Mouse (Mus musculus): ENCODE measurements around the gene Gadd45a.

Gadd45a gene

DNA sequence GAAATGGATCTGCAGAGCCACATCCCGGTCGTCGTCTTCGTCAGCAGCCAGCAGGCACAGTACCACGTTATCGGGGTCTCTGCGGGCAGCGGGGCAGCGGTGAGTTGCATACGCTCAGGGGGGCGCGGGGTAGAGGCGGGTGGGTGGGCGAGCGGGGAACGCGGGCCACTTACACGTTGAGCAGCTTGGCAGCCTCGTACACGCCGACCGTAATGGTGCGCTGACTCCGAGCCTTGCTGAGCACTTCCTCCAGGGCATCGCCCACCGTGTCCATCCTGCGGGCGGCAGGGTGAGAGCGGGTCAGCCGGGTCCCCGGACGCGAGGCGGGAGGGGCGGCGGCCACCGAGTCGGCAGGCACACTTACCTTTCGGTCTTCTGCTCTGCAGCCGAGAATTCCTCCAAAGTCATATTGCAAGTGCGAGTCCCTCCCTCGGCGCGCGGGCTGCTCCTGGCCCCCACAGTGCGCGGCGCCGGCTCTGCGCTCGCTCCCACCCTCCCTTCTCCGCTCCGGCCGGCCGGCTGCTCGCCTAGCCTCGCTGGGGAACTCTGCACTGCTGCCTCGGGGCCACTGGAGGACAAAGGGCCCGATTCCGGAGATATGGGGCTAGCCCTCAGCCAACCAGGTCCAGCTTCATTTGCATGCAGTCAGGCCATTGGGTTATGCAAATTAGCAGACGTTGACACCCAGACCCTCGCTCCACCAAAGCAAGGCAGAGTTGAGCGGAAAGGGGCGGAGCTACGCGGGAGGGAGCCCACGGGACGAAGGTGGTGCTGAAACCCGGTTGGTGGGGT is at the start of gene Gadd45a:
Gadd45a (minus strand) TSS at position 621 of the 792 bp plus-strand sequence.
- DNase-seq (ENCODE audit: low spot score): peak; percentile 94

DNA sequence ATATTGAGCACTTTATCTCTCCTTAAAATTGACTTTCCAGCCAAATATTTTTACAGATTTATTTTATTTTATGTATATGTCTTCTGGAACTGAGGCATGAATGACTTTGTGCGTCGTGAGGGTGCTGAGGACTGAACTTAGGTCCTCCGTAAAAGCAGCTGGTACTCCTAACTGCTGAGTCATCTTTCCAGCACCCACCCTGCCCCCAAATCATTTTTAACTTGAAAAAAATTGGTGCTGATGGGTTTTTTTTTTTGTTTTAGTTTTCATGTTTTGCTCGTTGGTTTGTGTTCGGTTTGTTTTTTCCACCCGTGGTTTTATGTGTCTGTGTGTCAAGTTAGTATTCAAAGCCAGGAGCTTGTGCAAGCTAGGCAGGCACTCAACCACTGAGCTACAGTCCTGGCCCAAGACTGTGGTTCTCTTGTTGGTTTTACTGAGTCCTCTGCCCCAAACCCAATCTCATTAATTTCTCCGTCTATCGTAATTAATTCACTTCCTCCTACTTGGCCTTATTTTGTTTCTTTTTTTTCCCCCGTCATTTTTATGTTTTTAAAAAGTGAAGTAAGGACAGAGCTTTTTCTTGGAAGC is 48.7 kb upstream of the Gadd45a start:
- no peak for DNase-seq (ENCODE audit: low spot score)

- no peak for DNase-seq (ENCODE audit: low spot score)
Observed at GRCm38 (mm10) chr6:67084465-67084864, 47.2 kb upstream of the Gadd45a start.

DNA sequence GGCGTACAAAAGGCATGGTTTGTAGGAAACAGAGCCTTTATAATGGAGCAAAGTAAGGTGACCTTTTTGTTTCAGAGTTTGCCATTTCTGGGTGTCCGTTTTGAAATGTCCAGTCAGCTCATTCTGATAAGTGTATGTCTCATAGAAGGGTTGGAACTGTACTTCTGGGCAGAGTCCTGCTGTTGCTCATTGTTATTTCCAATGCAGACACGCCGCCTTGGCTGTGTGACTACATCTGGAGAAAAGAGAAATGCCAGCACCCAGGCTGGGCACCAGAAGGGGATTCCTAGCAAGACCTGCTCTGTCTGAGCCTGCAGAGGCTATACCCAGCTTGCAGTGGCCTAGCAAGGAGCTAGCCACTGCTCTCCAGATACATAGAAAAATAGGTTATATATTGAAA is 43.9 kb upstream of the Gadd45a start:
- DNase-seq (ENCODE audit: low spot score): no peak

GRCm38 (mm10) chr6:67078076-67078475 is 40.8 kb upstream of the Gadd45a start:
- no peak for DNase-seq (ENCODE audit: low spot score)

- DNase-seq (ENCODE audit: low spot score): no peak
Observed at GRCm38 (mm10) chr6:67077477-67077876, 40.2 kb upstream of the Gadd45a start.

- DNase-seq (ENCODE audit: low spot score): no peak
Observed at GRCm38 (mm10) chr6:67076348-67076747, 39.1 kb upstream of the Gadd45a start.

- no peak for DNase-seq (ENCODE audit: low spot score)
Observed at GRCm38 (mm10) chr6:67074868-67075267, 37.6 kb upstream of the Gadd45a start.

DNA sequence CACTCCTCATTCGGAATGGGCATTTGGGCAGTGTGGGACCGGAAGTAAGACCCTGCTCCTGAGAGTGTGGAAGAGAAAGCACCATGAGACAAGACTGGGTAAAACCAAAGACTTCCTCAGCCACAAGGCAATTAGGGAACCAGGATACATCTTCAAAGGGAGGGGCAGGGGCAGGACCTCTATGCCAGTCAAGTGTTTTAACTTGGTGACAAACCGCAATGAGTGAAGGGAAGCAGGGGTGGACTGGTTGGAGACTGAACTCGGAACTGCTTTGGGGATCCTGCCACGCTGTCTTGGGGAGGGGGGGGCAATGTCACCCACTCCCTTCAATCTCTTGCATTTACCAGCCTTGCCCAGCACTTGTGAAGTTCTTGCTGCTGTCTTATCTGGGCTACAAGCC is 36.7 kb upstream of the Gadd45a start:
- no peak for DNase-seq (ENCODE audit: low spot score)

GRCm38 (mm10) chr6:67073446-67073845 is 36.2 kb upstream of the Gadd45a start:
- no peak for DNase-seq (ENCODE audit: low spot score)

DNA sequence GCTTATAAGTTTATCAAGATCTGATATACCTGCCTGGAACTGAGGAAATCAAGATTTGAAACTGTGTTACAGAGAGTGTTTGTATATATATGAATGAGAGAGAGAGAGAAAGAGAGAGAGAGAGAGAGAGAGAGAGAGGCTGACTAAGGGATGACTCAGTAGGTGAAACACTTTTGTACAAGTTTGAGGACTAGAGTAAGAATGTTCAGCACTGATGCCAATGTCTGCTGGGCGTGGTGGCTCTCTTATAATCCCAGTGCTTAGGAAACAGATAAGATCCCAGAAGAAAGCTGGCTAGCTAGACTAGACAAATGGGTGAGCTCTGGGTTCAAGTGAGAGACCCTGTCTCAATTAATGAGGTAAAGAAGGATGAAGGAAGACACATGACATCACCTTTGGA is 34.4 kb upstream of the Gadd45a start:
- DNase-seq (ENCODE audit: low spot score): no peak

DNA sequence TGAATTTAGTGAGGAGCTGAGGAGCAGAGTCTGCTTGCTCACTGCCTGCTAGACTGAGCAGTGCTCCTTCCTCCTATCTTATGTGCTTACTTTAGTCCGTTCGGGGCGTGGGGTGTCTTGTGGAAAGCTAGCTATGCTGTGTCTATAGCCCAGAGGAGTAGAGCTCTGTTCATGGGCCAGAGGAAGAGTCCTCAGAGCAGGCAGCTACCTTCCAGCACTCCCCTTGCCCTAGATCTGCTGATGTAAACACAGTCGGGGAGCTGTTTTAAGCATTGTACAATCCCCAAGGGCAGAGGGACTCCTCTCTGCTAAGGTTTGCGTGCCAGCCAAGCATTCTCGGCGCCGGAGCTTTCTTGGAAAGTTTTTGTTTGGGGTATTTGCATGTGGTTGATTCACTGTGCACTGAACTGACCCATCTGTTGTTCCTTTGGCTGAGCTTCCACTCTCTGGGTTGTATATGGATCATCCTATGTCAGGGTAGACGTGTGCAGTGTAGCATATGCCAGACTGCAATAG is 32.6 kb upstream of the Gadd45a start:
- no peak for DNase-seq (ENCODE audit: low spot score)

DNA sequence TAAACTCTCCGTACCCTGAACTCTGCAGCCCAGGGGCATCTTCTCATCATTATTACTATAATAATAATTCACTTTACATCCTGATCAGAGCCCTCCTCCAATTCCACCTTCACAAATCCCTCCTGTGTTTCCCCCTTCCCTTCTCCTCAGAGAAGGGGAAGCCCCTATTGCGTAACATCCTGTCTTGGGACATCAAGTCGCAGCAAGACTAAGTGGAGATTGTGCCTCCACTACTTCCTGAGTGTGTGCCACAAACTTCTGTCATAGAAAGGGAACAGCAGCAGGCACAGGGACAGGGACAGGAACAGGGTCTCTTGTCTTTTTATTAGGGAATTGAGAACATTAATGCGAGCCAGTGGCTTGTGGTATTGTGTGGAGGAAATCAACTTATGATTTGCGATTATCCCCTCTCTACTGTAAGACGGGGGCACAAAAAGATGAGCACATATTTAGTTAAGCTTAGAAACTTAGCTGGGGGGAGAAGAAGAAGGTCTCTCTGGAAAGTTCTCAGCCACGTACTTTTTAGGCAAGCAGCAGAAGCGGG is 32.0 kb upstream of the Gadd45a start:
- DNase-seq (ENCODE audit: low spot score): no peak

DNA sequence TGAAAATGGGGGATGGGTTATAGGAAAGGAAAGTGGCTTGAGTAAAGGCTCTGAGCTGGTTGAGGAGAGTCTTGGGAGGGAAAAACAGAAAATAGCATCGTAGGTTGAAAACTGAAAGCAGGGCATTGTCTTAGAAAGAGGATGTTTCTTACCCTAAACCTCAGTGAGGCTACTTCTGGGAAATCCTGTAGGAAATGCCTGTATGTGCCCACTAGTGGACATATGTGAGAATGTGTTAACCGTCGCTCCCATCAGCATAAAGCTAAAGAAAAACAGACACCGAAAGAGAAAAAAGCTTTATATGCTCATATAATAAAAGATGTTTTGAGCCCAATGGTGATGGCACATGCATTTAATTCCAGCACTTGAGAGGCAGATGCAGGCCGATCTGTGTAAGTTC is 22.8 kb upstream of the Gadd45a start:
- DNase-seq (ENCODE audit: low spot score): no peak

DNA sequence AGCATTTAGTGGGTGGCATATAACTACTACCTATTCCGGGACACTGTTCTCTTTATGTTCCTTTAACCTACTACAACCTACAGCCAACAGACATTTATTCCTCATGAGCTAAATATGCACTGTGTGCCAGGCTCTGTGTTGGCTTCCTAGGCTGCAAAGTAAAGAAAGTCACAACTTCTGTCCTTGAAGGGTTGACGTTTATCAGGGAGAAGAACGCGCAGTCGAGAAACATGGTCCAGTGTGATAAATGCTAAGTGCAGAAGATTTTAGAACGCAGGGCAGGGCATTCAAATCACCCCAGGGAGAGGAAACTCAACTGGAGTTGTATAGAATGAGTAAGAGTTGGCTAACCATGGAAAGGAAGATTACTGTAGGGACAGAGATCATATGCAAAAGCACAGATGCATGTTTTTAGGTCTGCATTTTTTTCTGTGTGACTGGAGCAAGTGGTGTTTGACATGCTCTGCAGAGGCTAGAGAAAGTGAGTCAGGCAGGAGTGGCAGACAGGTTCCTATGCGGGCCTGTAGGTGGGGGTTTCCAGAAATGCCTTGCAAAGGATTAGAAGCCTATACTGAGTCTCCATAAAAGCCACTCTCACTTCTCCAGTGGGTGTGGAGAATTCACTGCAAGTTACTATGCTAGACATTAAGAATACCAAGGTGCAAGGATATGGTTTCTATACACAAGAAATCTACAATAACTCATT is 20.9 kb upstream of the Gadd45a start:
- DNase-seq (ENCODE audit: low spot score): no peak

- DNase-seq (ENCODE audit: low spot score): no peak
Observed at GRCm38 (mm10) chr6:67057574-67057973, 20.3 kb upstream of the Gadd45a start.

DNA sequence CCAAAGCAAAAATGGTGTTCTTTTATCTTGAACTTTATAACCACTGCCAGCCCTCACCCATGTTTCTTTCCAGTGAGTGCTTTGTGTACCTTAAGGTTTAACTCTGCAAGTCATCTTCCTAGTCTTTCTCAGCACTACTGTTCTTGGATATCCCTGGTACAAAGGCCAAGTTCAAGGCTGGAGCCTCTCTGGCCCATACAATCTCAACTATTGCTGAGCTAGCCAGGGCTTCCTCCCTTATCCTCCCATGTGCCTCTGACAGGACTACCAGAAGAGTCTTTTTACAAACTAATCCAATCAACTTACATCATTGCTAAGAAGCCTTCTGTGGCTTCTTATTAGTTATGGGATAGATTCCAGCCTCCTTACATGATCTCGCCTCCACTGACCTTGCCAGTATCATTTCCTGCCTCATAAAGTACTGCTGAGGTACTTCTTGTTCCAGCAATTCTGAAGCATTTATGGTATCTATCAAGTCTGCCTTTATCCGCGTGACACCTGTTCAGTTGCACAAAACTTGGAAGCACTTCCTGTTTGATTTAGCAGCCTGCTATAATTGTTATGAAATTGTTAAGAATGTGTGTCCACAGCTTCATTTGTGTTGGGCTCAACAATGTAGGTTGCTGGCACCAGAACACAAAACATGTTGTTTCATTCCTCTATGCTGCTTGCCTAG is 19.8 kb upstream of the Gadd45a start:
- no peak for DNase-seq (ENCODE audit: low spot score)

GRCm38 (mm10) chr6:67056108-67056888 is 19.0 kb upstream of the Gadd45a start:
- no peak for DNase-seq (ENCODE audit: low spot score)

- no peak for DNase-seq (ENCODE audit: low spot score)
Observed at GRCm38 (mm10) chr6:67050063-67050462, 12.8 kb upstream of the Gadd45a start.

DNA sequence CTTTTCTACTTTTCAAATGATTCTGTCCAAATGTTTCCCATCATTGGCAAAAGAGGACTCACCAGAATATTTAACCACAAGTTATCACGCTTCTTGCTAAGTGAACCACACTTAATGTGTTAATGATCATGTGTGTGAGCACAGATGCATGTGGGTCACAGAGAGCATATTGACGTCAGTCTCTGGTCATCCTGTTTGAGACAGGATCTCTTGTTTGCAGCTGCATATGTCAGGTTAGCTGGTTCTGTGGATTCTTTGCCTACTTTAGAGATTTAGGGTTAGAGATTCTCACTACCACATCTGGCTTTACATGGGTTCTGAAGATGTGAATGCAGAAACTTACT is 12.4 kb upstream of the Gadd45a start:
- no peak for DNase-seq (ENCODE audit: low spot score)
